ENCODE assay signal across 25 mouse cellular contexts in the genomic region with DNA sequence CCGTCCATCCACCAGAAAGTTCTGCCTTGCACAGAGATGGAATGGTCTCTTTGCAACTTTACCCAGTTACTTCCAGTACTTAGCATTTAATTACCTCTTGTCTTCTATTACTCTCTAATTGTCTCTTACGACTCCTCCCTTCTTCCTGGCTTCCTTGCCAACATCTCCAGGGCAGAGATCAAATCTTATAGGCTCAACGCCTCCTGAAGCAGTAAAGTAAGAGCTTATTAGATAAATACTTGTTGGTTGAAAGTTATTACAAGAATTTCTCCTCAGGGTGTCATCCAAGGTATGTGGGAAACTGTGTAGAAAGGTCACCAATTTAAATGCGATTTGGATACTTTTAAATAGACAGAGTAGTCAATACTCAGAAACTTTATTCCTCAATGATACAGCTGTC.
"Had no signal": no experiment of that assay in that cellular context is flagged by ENCODE, and none has a peak within 500 bp of the region (broad histone marks: within the 10 kb centered on the region; RNA-seq: fewer than 3 reads in every experiment).

No protein-coding gene starts in this region.

- H3K36me3 ChIP-seq: heart, embryonic 10.5 days; heart, embryonic 13.5 days; heart, embryonic 15.5 days; hindbrain, embryonic 13.5 days; hindbrain, embryonic 15.5 days; kidney, embryonic 15.5 days; limb, embryonic 13.5 days; limb, embryonic 15.5 days; liver, embryonic 12.5 days had no signal

- H3K4me1 ChIP-seq: heart, embryonic 10.5 days; heart, embryonic 13.5 days; heart, embryonic 15.5 days; hindbrain, embryonic 13.5 days; kidney, embryonic 15.5 days; limb, embryonic 13.5 days; limb, embryonic 15.5 days; liver, embryonic 12.5 days had no signal

- H3K27ac ChIP-seq: heart, embryonic 10.5 days; heart, embryonic 13.5 days; heart, embryonic 15.5 days; hindbrain, embryonic 13.5 days; hindbrain, embryonic 15.5 days; hindbrain, postnatal 0 days; kidney, embryonic 15.5 days; kidney, postnatal 0 days; limb, embryonic 13.5 days; limb, embryonic 15.5 days; liver, embryonic 12.5 days; liver, embryonic 14.5 days had no signal

- ATAC-seq: hindbrain, postnatal 0 days; intestine, embryonic 16.5 days; liver, embryonic 12.5 days had no signal

- H3K9ac ChIP-seq: heart, embryonic 13.5 days; heart, embryonic 15.5 days; hindbrain, embryonic 13.5 days; hindbrain, embryonic 15.5 days; kidney, embryonic 15.5 days; limb, embryonic 13.5 days; limb, embryonic 15.5 days; liver, embryonic 12.5 days; liver, embryonic 14.5 days had no signal

- H3K4me3 ChIP-seq: heart, embryonic 10.5 days; heart, embryonic 13.5 days; heart, embryonic 15.5 days; hindbrain, embryonic 13.5 days; hindbrain, embryonic 15.5 days; kidney, embryonic 15.5 days; limb, embryonic 13.5 days; limb, embryonic 15.5 days; liver, embryonic 12.5 days had no signal

- H3K27me3 ChIP-seq: heart, embryonic 13.5 days; heart, embryonic 15.5 days; hindbrain, embryonic 13.5 days; hindbrain, embryonic 15.5 days; limb, embryonic 13.5 days; limb, embryonic 15.5 days; liver, embryonic 12.5 days had no signal

- DNase-seq: gastrocnemius, postnatal 14 days; gastrocnemius, postnatal 36 days; heart, postnatal 14 days; heart, postnatal 36 days; kidney, adult 11 months; kidney, adult 2 months; kidney, adult 9 months; kidney, postnatal 14 days; kidney, postnatal 36 days; layer of hippocampus, adult 9-11 months; layer of hippocampus, postnatal 36 days; left cerebral cortex, postnatal 4 days had no signal
